Mouse (Mus musculus) lung, adult 2 months (tissue): ENCODE data around the gene Gm6169. TPM values are rescaled to one million over a fixed set of nuclear protein-coding genes. Genes with fewer than 3 reads are reported as not detected.

ENCODE experiments used
- DNase-seq: peaks from one replicate; pipeline ENCODE4 v3.0.0; 2022
- H3K4me1 ChIP-seq: fragments of 200-500 bp; 2 replicates; pipeline ENCODE4 v1.6.1; 2011; ENCODE audit warnings: low read length; ENCODE audit not compliant: control insufficient read depth, insufficient read depth
- H3K4me3 ChIP-seq: fragments of 200-500 bp; replicated peaks from 2 replicates; pipeline ENCODE3; 2011; ENCODE audit warnings: low read depth, mild to moderate bottlenecking, control low read depth, low read length; ENCODE audit errors: extremely low read depth
- CTCF ChIP-seq: fragments of 200-500 bp; IDR thresholded peaks from 2 replicates; pipeline ENCODE4 v1.5.1; 2011; ENCODE audit warnings: mild to moderate bottlenecking, low read length, control low read depth; ENCODE audit not compliant: insufficient read depth
- POLR2A ChIP-seq: fragments of 200-500 bp; IDR thresholded peaks from 2 replicates; pipeline ENCODE4 v1.6.1; 2011; ENCODE audit warnings: low read depth, mild to moderate bottlenecking, control low read depth, low read length, borderline replicate concordance; ENCODE audit errors: extremely low read depth
- WGBS: fragments of 180-500 bp; shearing (Covaris S2); methylation state at CpG from one replicate; pipeline ENCODE4 v1.1.7; 2018; 5-methylcytosine and 5-hydroxymethylcytosine counted together
- polyA plus RNA-seq: library from polyadenylated mRNA; depleted of rRNA; stranded (reverse); fragments of >200 nt; gene quantifications from 2 replicates; pipeline ENCODE4 v1.2.3, GENCODE M21; 2012; rRNA removed

The Gm6169 gene
- polyA plus RNA-seq, 1 experiment: 1.9 TPM

DNA sequence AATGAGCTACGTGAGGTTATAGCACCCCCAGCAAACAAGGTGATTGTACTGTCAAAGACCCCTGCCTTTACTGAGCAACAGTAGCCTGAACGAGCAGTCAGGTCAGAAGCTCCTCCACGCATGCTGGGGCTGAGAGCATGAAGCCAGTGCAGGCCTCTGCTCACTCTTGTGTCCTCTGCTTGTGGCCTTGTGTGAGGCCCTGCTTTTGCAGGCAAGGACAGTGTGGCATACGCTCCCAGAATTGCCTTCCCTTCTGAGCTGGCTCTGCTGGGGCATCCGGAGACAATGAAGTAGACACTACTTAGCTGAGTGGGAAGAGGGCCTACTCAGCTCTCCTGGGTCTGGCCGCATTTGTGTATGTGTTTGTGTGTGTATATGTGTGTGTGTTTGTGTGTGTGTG is 39.3 kb downstream of the Gm6169 start:
- TF ChIP-seq CTCF (no peak), POLR2A (no peak)
- 92% methylated on average over 6 of the region's 6 CpGs for WGBS
- Histone ChIP-seq H3K4me3 (no peak overlapping the region), H3K4me1 (no peaks in the 10 kb centered on the region)
- no peak for DNase-seq

DNA sequence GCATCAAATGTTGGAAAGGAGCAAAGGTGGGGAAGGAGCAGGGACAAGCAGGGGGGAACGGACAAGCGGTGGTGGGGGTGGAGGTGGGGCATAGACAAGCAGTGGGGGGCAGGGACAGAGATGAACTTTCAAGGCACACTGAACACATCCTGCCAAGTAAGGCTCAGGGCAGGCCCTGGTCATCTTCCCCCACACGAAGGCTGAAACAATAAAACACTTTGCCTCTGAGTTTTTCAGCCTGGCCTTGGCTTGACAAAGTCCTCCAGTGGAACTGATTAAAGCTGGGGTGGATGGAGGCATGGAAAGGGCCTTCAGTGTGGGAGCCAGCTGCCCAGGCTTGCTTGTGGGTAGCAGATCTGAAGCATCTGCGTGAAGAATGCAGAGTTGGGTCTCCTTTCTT is 41.2 kb downstream of the Gm6169 start:
- no peak for TF ChIP-seq POLR2A
- WGBS: 52% methylated on average over 4 of the region's 4 CpGs
- no peak for DNase-seq
- H3K4me3 ChIP-seq: no peak overlapping the region
- peaks cover 3% of the 10 kb centered on the region; the same call in 1 of the 2 replicates for H3K4me1 ChIP-seq

DNA sequence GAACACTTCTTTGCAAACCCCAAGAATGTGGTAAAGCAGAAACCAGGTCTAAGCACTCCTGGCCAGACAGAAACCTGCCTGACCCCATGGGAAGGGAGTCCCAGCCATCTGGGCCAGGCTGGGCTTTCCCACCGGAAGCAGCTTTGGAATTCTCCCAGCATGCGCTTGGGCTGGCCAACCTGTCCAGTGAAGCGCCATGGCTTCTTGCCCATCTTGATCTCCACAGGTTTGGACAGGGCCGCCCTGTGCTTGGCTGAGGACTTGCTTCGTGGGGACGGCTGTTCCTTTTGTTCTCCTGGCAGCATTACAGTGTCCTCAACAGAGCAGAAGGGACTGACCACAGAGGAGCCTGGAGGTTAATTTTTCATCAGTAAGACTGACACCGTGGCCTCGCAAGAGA is 45.2 kb downstream of the Gm6169 start:
- WGBS: 29% methylated on average over 8 of the region's 8 CpGs
- DNase-seq: peak; percentile 5
- TF ChIP-seq CTCF (no peak), POLR2A (no peak)
- Histone ChIP-seq H3K4me1 (peaks cover 3% of the 10 kb centered on the region; the same call in 1 of the 2 replicates), H3K4me3 (no peak overlapping the region)

DNA sequence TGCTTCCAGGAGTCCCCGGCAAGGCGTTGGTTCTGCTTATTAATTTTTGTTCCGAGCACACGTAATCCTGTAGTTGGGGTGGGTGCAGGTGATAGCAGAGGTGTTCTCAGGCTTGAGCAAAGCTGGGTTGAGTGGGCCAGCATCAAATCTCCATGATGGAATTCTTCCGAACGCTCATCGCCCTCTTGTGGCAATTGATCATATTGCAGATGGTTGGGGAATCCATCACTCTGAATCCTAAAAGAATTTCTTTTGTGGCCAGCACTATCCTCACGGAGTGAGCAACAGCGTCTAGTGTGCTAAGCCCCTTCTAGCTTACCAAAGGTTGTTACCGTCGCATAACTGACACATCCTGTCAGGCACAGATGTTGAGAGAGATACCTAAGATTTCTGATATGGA is 46.4 kb downstream of the Gm6169 start:
- WGBS: 12% methylated on average over 11 of the region's 11 CpGs
- peaks cover 3% of the 10 kb centered on the region; the same call in 1 of the 2 replicates for H3K4me1 ChIP-seq
- no peak overlapping the region for H3K4me3 ChIP-seq
- DNase-seq: peak; percentile 44
- TF ChIP-seq POLR2A (no peak), CTCF (peak; percentile 52)

DNA sequence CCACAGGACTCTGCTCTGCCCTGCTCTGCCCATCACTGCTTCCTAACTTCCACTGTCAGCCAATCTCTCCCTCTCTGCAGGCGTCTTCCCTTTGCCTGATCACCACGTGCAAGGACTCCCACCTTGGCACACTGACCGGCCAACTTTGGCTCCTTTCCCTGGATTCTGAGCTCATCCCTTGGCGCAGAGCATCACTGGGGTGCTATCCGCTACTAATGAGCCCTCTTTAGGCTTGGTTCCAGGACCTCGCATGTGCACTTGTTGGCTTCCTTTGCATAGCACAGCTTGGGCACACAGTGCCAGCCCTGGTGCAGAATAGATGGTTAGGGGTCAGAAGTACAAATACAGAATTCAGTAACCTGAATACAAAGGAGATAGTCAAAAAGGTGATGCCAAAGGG is 47.9 kb downstream of the Gm6169 start:
- TF ChIP-seq POLR2A (no peak), CTCF (no peak)
- 44% methylated on average over 6 of the region's 6 CpGs for WGBS
- no peak for DNase-seq
- no peak overlapping the region for H3K4me3 ChIP-seq
- peaks cover 3% of the 10 kb centered on the region; the same call in 1 of the 2 replicates for H3K4me1 ChIP-seq

Other genes starting within 250 kb of the Gm6169 start
- 0.07 and 0.08 TPM in 2 replicates for gene Gcnt4, start 174.5 kb downstream of the Gm6169 start, polyA plus RNA-seq
- gene 1700029F12Rik, start 64.9 kb downstream of the Gm6169 start, polyA plus RNA-seq: not detected in 2 replicates
- not detected in 2 replicates for gene Fam169a, start 32.0 kb downstream of the Gm6169 start, polyA plus RNA-seq
- 13.3 and 17.2 TPM in 2 replicates for gene Gfm2, start 38.7 kb upstream of the Gm6169 start, polyA plus RNA-seq
- 14.1 and 22.4 TPM in 2 replicates for gene Nsa2, start 38.7 kb upstream of the Gm6169 start, polyA plus RNA-seq
- gene Hexb, start 99.1 kb upstream of the Gm6169 start, polyA plus RNA-seq: 70.6 and 71.8 TPM in 2 replicates
- 7.3 and 8.5 TPM in 2 replicates for gene Enc1, start 141.9 kb upstream of the Gm6169 start, polyA plus RNA-seq